Mouse (Mus musculus) fibroblast of lung, adult 2 months (primary cell): Measurements from ENCODE around the gene Nudt9.

ENCODE experiments used
- DNase-seq: peaks from one replicate; pipeline ENCODE4 v3.0.0-alpha.2; 2011; ENCODE audit warnings: low read depth

Nudt9 gene

DNA sequence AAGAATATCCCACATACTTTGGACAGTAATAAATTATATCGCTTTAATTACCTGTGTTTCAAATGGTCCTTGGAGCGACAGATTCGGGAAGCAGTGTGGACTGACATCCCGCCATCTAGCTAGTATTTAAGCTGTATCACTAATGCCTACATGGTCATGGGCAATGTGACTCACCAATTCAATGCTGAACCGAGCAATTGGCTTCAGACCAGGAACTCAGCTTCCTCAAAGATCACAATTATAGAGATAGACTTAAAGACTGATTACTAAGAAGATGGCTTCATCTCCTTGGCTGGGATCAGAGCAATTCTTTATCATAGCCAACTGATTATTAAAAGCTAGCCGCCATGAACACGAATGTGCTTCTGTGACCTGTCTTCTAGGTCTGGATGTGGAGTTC, 31.4 kb downstream of the Nudt9 start, which contains the start of gene Gm17660:
Gene Gm17660 (minus strand): TSS at position 101 of the 400 bp plus-strand sequence.
- no peak for DNase-seq

DNA sequence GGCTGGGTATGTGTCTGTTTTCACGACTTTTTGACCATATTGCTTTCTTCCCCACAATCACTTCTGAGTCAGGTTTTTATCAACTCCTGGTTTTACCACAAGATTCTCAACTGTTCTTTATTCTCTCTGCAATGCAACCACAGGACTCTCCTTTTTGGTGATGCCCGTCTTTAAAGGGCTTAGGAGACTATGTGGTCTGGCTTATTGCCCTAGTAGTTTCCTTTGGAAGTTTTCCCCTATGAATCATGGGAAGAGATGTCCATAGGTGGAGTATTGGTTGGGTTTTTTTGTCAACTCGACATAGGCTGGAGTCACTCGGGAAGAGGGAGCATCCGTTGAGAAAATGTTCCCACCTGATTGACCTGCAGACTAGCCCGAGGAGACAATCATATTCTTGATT, 34.6 kb downstream of the Nudt9 start:
- no peak for DNase-seq

DNA sequence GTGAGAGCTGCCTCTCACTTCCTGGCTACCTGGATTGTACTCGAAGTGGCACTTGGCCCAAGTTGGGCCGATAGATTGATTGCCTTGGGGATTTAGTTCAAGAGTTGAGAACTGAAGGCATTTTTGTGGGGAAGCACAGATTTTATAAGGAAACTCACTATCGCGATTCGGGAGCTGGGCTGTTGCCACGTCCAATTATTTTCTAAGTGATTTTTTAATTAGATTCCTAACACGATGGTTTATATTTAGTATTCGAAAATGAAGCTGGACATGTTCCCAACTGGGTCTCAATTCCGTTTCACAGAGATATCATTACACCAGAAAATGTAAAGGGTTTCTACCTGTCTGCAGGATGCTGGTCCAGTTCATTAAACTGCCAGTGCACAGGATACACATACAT, 39.3 kb downstream of the Nudt9 start:
- no peak for DNase-seq

DNA sequence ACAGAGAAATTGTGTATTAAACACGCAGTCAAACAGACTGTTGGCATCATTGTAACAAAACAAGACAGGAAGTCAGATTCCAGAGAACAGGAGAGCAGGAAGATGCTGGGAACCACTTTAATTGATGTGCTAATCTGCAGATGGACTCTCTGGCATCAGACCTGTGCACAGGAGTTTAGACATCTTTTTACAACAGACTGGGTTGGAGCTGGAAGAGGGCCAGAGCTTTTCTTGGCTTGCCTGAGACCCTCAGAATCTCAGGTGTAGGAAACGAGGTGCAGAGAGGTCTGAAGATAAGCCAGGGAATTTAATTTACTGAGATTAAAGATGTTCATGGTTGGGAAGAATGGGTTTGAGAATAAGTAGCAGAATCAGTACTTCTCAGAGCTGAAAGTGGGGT, 43.6 kb downstream of the Nudt9 start:
- no peak for DNase-seq

DNA sequence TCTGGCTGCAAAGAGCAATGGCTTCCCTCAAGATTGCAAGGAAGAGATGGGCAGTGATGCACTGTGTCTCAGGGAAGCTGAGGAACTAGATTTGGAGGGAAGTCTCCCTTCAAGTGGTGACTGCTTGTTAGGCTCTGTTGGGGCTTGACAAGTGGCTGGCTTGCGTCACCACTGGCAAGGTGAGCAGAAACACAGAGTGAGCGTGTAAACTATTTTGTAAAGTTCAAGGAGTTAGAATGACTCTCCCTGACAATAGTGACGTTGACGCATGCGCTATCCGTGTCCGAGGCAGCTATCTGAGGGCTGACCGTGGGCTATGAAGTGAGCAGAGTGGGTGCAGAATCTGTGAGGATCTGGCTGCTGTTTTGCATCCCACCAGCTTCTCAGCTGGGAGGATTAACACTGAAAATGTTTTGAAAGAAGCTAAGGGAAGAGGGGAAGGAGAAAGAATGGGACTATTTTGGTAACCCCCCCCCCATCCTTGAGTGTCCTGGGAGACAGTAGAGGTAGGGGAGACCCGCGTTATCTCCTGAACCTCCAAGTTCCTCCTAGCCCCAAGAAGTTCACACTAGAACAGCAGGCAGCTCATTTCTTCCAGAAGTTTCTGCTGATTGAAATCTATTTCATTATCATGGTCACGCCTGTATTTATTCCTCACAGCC, 49.4 kb downstream of the Nudt9 start:
- DNase-seq: no peak

DNA sequence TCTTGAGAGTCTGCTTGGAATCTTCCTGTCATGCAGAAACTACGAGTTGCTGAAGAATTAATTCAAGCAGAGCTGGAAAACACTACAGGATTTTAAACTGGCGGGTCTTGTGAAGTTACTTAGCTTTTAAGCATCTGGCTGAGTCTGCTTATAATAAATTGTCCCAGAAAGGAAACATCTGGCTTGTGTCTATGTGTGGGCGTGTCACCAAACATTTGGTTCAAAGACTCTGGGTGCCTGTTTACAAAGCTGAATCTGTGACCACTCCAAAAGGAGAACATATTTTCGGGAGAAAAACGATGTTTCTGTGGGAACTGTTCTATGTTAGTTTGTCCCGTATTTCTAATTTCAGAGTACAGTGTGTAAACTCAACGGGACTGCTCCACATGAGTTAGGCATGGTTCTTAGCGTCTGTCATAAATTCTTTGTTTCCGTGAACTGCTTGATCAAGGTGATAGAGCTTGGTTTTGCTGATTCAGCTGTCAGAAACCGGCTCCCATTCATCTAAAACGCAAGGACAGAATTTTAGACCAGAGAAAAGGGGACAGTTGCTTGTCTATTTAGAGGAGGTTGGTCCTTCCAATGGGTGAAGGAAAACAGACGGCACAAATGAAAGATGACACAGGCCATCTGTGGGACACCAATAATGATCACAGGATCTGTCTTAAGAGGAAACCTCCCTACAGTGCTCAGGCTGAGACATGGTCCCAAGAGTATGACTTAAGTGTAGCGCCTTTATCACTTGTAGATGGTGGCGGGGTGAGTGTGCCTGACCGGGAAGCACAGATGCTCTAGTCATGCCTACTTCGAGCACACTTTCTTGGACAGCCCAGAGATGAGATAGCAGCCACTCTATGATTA, 50.2 kb downstream of the Nudt9 start:
- no peak for DNase-seq

DNA sequence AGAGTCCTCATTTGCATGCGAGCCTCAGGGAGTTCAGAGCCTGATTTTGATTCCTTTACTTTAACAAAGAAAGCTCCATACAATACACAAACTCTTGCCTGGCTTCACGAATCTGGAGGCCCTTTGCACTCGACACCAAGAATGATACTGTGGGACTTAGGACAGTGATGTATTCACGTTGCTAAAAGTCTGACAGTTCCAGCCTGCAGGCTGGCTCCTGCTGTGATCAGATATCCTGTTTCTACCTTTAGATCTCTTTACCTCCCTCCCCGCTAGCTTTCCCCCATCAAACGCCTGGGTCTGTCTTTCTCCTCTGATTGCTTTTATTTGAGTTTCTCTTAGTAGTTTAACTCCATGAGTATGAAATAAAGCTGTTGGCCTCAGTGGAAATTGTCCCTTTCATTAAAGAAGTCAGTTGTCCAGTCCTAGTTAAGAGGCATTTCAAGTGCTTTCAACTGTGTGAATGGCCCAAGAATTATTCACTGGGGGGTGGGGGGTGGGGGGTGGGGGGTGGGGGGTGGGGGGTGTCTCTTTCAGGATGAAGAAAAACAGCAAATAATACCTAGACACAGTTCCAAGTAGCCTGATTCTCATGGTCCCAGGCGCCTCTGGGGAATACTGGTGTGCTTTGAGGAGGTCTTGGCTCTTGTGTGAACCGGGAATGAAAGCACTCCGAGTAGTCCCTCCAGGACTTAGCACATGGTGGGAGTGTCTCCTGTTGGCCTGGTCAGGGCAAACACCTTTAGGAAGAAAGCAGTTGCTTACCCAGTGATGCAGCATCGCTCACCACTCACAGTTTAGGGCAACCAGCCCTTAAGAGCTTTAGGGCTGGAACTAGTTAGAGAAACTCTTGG, 55.8 kb downstream of the Nudt9 start:
- DNase-seq: no peak

DNA sequence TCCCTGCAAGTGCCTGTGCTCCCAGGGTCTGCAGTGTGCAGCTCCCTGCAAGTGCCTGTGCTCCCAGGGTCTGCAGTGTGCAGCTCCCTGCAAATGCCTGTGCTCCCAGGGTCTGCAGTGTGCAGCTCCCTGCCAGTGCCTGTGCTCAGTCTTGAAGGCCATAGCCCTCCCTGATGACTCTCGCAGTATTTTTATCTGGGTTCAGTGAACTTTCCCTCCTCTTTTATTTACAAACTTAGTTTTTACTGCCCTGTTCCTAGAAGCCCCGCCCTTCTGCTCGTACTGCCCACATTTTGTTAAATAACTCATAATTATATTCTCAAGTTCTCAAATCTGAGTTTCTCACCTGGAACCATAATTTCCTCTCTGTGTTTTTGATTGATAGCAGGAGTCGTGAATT, 57.1 kb downstream of the Nudt9 start:
- DNase-seq: no peak

DNA sequence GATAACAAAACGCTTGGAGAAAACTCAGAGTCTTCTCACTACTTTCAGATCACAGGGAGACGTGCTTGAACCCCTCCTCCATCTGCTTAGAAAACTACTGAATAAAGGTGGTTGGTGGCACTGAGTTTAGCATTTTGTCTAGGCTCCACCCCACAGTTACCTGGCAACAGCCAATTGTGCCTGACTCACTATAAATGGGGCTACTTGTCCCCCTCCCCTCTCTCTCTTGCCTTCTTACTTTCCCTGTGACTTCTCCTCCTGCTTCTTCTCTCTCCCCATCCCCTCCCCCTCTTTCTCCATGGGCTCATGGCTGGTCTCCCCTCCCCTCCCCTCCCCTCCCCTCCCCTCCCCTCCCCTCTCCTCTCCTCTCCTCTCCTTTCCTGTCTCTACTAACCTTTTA, 58.0 kb downstream of the Nudt9 start:
- no peak for DNase-seq

DNA sequence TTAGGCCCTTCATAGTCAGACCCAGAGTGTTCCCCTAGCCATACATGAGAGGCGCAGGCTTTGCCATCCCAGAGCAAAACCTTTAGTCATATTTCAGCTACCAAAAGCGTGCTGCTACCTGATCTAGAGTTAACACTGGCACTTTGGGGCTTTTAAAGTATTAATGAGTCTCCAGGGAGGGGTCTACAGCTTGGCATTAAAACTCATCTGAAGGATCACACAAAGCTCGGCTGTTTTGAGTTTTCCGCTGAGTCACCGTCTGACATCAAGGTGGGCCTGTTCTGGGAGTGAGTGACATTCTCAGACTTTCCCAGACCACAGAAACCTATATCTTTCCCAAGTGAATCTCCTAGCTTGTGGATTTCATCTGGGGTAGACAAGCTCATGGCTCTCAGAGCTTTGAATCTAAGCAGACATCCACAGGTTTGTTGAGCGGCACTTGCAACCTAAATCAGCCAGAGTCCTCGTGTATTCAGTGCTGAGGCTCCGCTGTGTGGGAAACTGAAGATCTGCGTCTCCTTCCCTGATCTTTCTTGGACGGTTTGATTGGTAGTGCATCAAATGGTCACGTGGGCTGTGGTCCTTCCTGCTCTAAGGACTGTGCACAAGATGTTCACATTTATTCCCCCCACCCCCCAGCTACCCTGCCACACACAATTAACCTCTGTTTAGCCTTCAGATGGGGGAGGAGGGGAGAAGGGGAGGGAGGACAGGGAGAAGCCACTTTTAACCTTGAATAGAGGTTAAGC, 62.2 kb downstream of the Nudt9 start:
- no peak for DNase-seq

DNA sequence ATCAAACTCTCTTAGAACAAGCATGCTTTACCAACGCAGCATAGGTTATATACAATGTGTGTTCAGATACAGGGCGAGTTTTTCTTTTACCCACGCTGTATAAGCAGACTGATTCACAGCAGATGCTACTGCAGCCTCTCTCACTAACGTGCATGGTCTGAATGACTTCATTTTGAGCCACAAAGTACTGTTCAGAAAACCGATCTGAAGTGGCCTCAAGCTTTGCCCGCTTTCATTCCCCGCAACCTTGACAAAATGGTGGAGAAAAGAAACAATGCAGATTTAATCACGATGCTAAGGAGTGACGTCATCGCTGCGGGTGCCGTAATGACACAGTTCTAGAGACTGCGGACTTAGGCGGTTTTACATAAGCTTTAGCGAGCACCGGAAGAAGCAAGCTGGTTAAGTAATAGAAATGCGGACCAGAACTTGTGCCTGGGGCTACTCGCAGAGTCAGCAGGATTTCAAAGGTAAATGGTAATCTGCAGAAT, 62.8 kb downstream of the Nudt9 start:
- no peak for DNase-seq

DNA sequence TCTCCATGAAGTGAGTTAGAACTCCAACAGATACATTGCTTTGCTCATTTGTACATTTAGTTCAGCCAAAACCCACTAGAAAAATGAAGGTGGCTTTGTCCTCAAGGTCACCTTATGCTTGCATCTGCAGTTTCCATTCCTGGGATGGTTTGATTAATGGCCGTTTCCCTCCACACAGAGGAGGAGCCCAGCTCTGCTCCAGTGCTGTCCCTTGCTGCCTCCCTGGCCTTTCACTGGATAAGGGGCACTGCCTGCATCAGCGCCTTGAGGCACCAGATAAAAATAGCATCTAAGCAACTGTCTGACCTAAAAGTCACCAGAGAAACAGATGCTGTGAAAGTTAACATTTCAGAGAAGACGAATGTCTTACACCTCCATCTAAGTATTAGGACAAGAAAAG, 63.4 kb downstream of the Nudt9 start:
- DNase-seq: no peak

DNA sequence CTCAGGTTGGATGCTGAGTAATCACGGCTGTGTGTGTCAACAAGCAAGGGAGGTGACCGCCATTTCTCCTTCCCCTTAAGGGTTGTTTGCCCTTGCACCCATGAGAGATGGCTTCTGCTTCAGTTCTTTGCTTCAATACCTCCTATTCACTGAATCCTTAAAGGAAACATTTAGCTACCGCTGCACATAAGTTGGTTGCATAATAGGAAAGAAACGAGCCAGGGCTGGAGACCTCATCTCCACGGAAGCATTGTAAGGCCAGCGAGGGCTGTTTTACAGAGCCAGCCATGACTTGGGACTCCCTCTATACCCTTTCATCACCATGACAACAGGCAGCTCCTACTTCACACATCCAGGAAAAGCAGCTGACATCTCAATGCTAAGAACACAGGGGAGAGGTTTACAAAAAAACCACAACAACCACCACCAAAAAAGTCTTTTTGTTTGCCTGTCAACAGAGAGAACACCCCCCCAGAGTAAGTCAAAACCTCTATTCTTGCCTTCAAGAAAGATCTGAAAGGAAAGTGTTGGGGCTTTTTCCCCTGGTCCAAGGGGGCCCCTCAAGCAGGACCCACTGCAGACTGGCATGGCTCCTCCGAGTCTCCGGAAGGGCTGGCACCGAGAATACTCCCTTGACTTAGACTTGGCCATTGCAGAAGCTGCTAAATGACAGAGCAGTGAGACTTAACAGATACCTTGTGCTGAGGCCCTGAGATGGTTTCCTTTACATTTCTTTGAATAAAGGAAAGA, 64.2 kb downstream of the Nudt9 start:
- DNase-seq: no peak

DNA sequence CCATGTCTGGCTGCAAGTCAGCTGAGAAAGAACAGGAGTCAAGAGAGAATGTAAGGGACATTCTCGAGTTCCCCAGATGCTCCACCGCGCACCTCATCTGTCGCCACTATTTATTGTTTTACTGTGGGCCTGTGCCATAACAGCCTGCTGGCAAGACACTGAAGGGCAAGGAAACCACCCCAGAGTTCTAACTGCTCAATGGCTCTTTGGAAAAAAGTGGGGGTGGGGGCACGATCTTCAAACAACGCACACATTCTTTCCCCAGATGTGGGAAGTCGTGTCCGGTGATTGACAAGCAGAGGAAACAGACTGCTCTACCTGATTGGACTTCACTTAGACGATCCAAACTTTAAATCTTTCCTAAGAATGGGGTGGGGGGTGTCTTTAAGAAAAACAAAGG, 65.9 kb downstream of the Nudt9 start:
- DNase-seq: no peak

DNA sequence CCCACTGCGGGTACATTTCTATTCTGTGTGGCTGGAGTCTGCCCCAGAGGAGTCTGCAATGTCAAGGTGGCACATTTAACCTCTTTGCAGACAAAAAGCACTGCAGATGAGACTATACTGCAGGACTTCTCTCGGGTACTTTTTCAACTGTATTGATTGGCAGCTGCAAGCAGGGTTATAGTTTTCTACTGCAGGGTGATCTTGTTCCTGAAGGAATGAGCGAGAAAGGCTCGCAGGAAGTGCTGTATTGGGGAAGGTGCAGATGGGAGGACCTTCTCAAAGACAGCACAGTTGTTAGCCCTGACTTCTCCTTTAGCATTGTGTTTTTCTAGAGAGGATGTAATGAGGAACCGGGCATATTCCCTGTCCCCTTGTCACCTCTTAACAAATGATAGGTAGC, 66.4 kb downstream of the Nudt9 start:
- no peak for DNase-seq

DNA sequence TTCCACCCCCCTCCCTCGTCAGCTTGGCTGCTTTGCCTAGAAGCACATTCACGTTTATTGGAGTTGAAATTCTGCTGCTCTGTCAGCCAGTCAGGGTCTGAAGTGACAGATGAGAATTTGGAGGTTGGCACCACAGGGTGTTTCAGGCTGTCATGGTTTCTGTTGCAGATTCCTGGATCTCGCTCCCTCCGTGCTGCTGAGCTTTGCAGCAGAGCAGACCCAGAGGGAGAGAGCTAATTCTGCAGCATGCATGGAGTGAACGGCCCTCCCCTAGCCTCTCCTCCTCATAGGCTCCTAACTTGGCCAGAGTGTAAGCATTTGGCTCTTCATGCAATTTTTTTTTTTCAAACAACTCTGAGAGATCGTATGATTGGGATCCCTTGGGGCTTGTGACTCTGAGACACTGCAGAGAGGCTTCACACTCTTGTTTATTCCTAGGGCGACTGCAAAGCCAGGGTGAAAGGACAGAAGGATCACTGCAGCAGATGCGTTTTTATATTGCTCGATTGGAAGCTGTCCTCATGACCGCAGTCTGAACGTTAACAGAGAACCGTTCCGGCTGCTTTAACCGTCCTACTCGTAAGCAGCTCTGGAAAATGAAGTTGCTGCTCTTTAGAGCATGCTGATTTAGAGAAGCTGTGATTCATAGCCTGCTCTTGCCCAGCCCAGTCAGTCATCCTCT, 67.5 kb downstream of the Nudt9 start, which contains the start of gene Sparcl1:
Gene Sparcl1 (minus strand): TSS at position 243 of the 682 bp plus-strand sequence.
- no peak for DNase-seq
